Comparison of ENCODE assay signal across 10 mouse cellular contexts in the genomic region with DNA sequence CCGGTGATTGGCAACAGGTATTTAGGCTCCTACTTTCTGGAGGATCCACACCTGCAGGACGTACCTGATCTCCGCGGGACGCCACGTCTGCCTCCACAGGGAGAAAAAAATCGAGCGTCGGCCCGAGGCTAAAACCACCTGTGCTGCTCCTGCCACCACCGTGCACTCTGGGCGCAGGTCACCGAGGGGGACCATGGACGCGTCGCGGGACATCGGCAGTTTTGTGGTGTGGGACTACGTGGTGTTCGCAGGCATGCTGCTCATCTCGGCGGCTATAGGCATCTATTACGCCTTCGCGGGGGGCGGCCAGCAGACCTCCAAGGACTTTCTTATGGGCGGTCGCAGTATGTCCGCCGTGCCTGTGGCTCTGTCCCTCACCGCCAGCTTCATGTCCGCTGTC. TPM values are rescaled to one million over a fixed set of nuclear protein-coding genes. Genes with fewer than 3 reads are reported as not detected.
DNase-seq lines count a peak whose midpoint lies in the region; ATAC-seq lines count a peak whose summit lies in the region.
"Had no signal": no experiment of that assay in that cellular context is flagged by ENCODE, and none has a peak within 500 bp of the region (broad histone marks: within the 10 kb centered on the region; RNA-seq: fewer than 3 reads in every experiment).

No protein-coding gene starts in this region.

- WGBS in hindbrain, embryonic 11.5 days, result 2% methylated on average over 32 of the region's 32 CpGs
- WGBS in midbrain, embryonic 15.5 days, result 2% methylated on average over 32 of the region's 32 CpGs

- H3K4me3 ChIP-seq in hindbrain, embryonic 11.5 days (ENCODE audit: low read depth, low read length), result peak overlapping the region; percentile 21
- H3K4me3 ChIP-seq in midbrain, embryonic 15.5 days, result peak overlapping the region; percentile 42

- H3K9me3 ChIP-seq in hindbrain, embryonic 11.5 days (ENCODE audit: control insufficient read depth, low read length), result no peaks in the 10 kb centered on the region
- no peaks in the 10 kb centered on the region for H3K9me3 ChIP-seq in midbrain, embryonic 15.5 days

- DNase-seq in kidney, adult 18-20 months, result peak; percentile 27
- DNase-seq in kidney, adult 8-10 months, result no peak
- peak; percentile 10 for DNase-seq in embryo, embryonic 10.5 days (ENCODE audit: low spot score)
- DNase-seq in hindbrain, embryonic 11.5 days (ENCODE audit: low spot score), result peak; percentile 25
- DNase-seq in gastrocnemius, postnatal 25 days, result no peak
- DNase-seq in left cerebral cortex, postnatal 25 days (ENCODE audit: low spot score in 2 of 2), result no peak

- H3K4me1 ChIP-seq in hindbrain, embryonic 11.5 days (replicated peaks; ENCODE audit: control insufficient read depth, insufficient read depth, low read length), result peaks cover 5% of the 10 kb centered on the region
- H3K4me1 ChIP-seq in midbrain, embryonic 15.5 days, result peaks cover 11% of the 10 kb centered on the region

- peak overlapping the region; percentile 50 for H3K4me2 ChIP-seq in hindbrain, embryonic 11.5 days (replicated peaks; ENCODE audit: low read depth, low read length)
- peak overlapping the region; percentile 69 for H3K4me2 ChIP-seq in midbrain, embryonic 15.5 days

- no peaks in the 10 kb centered on the region for H3K36me3 ChIP-seq in hindbrain, embryonic 11.5 days (ENCODE audit: control insufficient read depth, insufficient read depth, low read length)
- H3K36me3 ChIP-seq in midbrain, embryonic 15.5 days (replicated peaks), result no peaks in the 10 kb centered on the region

- peaks cover 16% of the 10 kb centered on the region for H3K27me3 ChIP-seq in hindbrain, embryonic 11.5 days (ENCODE audit: control insufficient read depth, insufficient read depth, low read length)
- peaks cover 26% of the 10 kb centered on the region for H3K27me3 ChIP-seq in midbrain, embryonic 15.5 days (replicated peaks)

- intact Hi-C loops in left cerebral cortex, postnatal 25 days (cut with DNase I), result no loop called here

- H3K27ac ChIP-seq in hindbrain, embryonic 11.5 days (ENCODE audit: low read depth, low read length), result no peak overlapping the region
- H3K27ac ChIP-seq in midbrain, embryonic 15.5 days, result no peak overlapping the region

- peak; percentile 38; the same call in 1 of the 2 replicates for ATAC-seq in hindbrain, embryonic 11.5 days (ENCODE audit: low FRiP score)
- ATAC-seq in midbrain, embryonic 15.5 days (replicated peaks), result peak; percentile 39; the same call in 1 of the 2 replicates
- no peak for ATAC-seq in erythroid progenitor cell, adult 5-6 weeks (replicated peaks; ENCODE audit: low FRiP score, poor library complexity, severe bottlenecking)

- H3K9ac ChIP-seq in hindbrain, embryonic 11.5 days (ENCODE audit: low read depth, low read length), result no peak overlapping the region
- 0 out of 2 replicates have a peak overlapping the region, but pooled peaks have one; percentile 8 for H3K9ac ChIP-seq in midbrain, embryonic 15.5 days

RNA-seq across cellular contexts. Expression of gene Slc5a8, which starts 0.3 kb away (rescaled TPM):
- polyA plus RNA-seq in hindbrain, embryonic 11.5 days (2014; fragmentation: Nextera tagmentation; extraction: Ambion mirVana), result 0.07 TPM in 1 of 2 replicates, not detected in the other
- 0.10 and 0.15 TPM in 2 replicates for polyA plus RNA-seq in midbrain, embryonic 15.5 days (2015; fragmentation: Nextera tagmentation; extraction: Ambion mirVana)
- not detected in 2 replicates for total RNA-seq in erythroid progenitor cell, adult 5-6 weeks (2015; ENCODE audit: low replicate concordance)
- total RNA-seq in erythroid progenitor cell, adult 5-6 weeks (2017; ENCODE audit: low replicate concordance), result not detected in 2 replicates
- not detected for total RNA-seq in gastrocnemius, postnatal 25 days (2021)
- total RNA-seq in left cerebral cortex, postnatal 25 days (2021), result under 1 TPM in 1 of 2 experiments, not detected in 1; 0.07 TPM
- total RNA-seq: common myeloid progenitor, adult 5-6 weeks; liver, adult 2 months had no signal

RNA-seq across cellular contexts. Expression of gene Utp20, which starts 59.5 kb away (rescaled TPM):
- 17.3 and 21.4 TPM in 2 replicates for polyA plus RNA-seq in hindbrain, embryonic 11.5 days (2014; fragmentation: Nextera tagmentation; extraction: Ambion mirVana)
- 8.8 and 9.7 TPM in 2 replicates for polyA plus RNA-seq in midbrain, embryonic 15.5 days (2015; fragmentation: Nextera tagmentation; extraction: Ambion mirVana)
- 11.9 and 15.1 TPM in 2 replicates for total RNA-seq in erythroid progenitor cell, adult 5-6 weeks (2015; ENCODE audit: low replicate concordance)
- total RNA-seq in erythroid progenitor cell, adult 5-6 weeks (2017; ENCODE audit: low replicate concordance), result 0.76 and 6.3 TPM in 2 replicates
- 10 to 100 TPM in 1 of 2 experiments, 1 to 10 TPM in 1; 9.1 to 10.8 TPM for total RNA-seq in gastrocnemius, postnatal 25 days (2021)
- 10 to 100 TPM; 15.6 to 20.8 TPM for total RNA-seq in left cerebral cortex, postnatal 25 days (2021)

Comparison
In these comparisons a context has a peak if more than half of its experiments do, and no peak if none do; other contexts are left out.
1. DNase-seq: peak in kidney, adult 18-20 months (single experiment), embryo, embryonic 10.5 days (single experiment) and hindbrain, embryonic 11.5 days (single experiment); none in kidney, adult 8-10 months (0 of 2), gastrocnemius, postnatal 25 days (single experiment) and left cerebral cortex, postnatal 25 days (0 of 2).